Mouse (Mus musculus) CD4-positive, CD25-positive, alpha-beta regulatory T cell, adult 9 weeks (primary cell): ENCODE results near the gene Ube2o. TPM values are rescaled to one million over a fixed set of nuclear protein-coding genes. Genes with fewer than 3 reads are reported as not detected.

Experiments used
- polyA plus RNA-seq: library from polyadenylated mRNA; unstranded; fragments of 100-300 nt; shearing (Covaris generic); gene quantifications from one replicate; pipeline ENCODE4 v1.2.1, GENCODE M21; 2017

The Ube2o gene
- polyA plus RNA-seq: 1.9 TPM

DNA sequence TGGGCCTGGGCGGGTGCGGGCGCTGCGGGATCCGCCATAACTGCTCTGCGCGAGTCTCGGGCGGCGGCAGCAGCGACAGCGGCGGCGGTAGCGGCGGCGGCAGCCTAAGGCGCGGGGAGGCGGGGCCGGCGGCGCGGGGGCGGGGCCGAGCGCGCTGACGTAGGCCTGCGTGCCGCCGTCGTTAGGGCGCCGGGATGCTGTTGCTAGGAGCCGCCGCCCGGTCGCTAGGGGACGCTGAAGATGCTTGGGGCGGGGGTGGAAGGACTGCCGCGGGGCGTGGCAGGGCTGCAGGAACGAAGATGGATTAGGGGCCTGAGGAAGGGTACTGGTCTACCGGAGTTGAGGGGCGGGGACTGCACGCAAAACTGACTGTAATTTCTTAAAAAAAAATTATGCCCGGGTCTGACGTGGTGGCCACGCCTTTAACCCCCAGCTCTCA lies at the start of gene Ube2o:
Gene Ube2o, minus strand, starts transcription at position 72 of the 439 bp plus-strand sequence.

DNA sequence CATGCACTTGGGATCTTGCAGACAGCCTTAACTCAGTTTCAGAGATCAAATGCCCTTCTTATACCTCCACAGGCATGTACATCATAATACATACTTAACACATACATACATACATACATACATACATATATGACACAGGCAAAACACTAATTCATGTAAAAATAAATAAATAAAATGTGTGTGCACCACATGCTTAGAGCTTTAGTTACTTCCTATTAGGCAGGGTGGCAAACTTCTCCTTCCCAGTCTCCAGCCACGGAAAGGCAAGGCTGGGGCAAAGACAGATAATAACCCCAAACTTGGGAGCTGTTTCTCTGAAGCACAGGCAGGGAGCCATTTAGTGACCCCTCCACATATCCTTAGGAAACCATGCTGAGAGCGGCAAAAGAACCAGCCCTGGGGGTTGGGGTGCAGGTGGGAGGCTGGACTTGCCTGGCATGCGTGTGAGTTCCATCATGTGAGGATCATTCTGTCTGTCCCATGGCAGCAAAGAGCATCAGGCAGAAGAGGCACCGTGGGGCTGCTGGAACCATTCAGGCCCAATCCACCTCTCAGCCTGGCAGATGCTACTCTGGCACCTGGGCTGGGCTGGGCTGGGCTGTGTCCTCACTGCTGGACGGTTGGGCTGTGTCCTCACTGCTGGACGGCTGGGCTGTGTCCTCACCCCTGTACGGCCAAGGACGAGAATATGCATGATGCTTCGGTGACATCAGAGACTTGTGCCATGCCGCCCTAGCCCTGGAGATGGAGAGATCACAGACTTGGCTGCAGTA lies 45.2 kb upstream of the Ube2o start, which contains the start of gene Rhbdf2:
Gene Rhbdf2, minus strand, starts transcription at position 721 of the 773 bp plus-strand sequence.

GRCm38 (mm10) chr11:116586310-116586709 lies 5.1 kb upstream of the Ube2o start, which contains the start of gene Aanat:
TSS of gene Aanat (plus strand) at chr11:116586432.

GRCm38 (mm10) chr11:116530187-116531147 lies 50.8 kb downstream of the Ube2o start, which contains the start of gene Sphk1:
TSS of gene Sphk1 (plus strand) at chr11:116530925.

GRCm38 (mm10) chr11:116493795-116494252 lies 87.4 kb downstream of the Ube2o start, which contains the start of gene Prpsap1:
TSS of gene Prpsap1 (minus strand) at chr11:116494202.

Other genes with a start within 250 kb of the Ube2o start
- gene Foxj1, start 246.0 kb downstream of the Ube2o start, polyA plus RNA-seq: not detected
- 2.4 TPM for gene Rnf157, start 168.4 kb downstream of the Ube2o start, polyA plus RNA-seq
- gene Ubald2, start 147.4 kb downstream of the Ube2o start, polyA plus RNA-seq: 25.0 TPM
- not detected for gene Qrich2, start 115.2 kb downstream of the Ube2o start, polyA plus RNA-seq
- 22.5 TPM for gene Prpsap1, start 87.2 kb downstream of the Ube2o start, polyA plus RNA-seq
- not detected for gene Sphk1, start 50.5 kb downstream of the Ube2o start, polyA plus RNA-seq
- not detected for gene Aanat, start 5.0 kb upstream of the Ube2o start, polyA plus RNA-seq
- gene Rhbdf2, start 45.6 kb upstream of the Ube2o start, polyA plus RNA-seq: 16.7 TPM
- not detected for gene Prcd, start 72.1 kb upstream of the Ube2o start, polyA plus RNA-seq
- not detected for gene Cygb, start 72.9 kb upstream of the Ube2o start, polyA plus RNA-seq
- 0.45 TPM for gene St6galnac1, start 194.1 kb upstream of the Ube2o start, polyA plus RNA-seq
- not detected for gene Mxra7, start 246.6 kb upstream of the Ube2o start, polyA plus RNA-seq